Mouse (Mus musculus) liver, embryonic 14.5 days (tissue): ENCODE results near the gene N4bp2l1.

ENCODE experiments used
- CTCF ChIP-seq: IDR thresholded peaks from 2 replicates; pipeline ENCODE4 v1.5.1; 2016; ENCODE audit warnings: antibody characterized with exemption, low read depth, control low read depth
- EP300 ChIP-seq: IDR thresholded peaks from 2 replicates; pipeline ENCODE4 v1.6.1; 2016; ENCODE audit warnings: antibody characterized with exemption, low read depth

GRCm38 (mm10) chr5:150593756-150594648 lies 3.0 kb downstream of the N4bp2l1 start:
- no peak for TF ChIP-seq CTCF
- TF ChIP-seq EP300: no peak
